Mouse (Mus musculus) myocyte (in vitro differentiated cells): ENCODE data around the gene Fam89a.

Source experiments
- CEBPB ChIP-seq: IDR thresholded peaks from 2 replicates; pipeline ENCODE4 v1.6.1; 2011; ENCODE audit warnings: mild to moderate bottlenecking, moderate library complexity; ENCODE audit not compliant: poor library complexity, insufficient read depth, severe bottlenecking
- E2F4 ChIP-seq: IDR thresholded peaks from one replicate; pipeline ENCODE4 v1.6.1; 2011; ENCODE audit warnings: mild to moderate bottlenecking, control low read depth, moderate library complexity; ENCODE audit not compliant: insufficient read depth
- MAX ChIP-seq: IDR thresholded peaks from one replicate; pipeline ENCODE4 v1.6.1; 2011; ENCODE audit warnings: low read depth, mild to moderate bottlenecking, control low read depth
- MYOD1 ChIP-seq, 3 experiments: IDR thresholded peaks; one replicate each; pipeline ENCODE4 v1.6.1; 2011; ENCODE audit warnings: control low read depth in 2 of 3, low read depth in 2 of 3, mild to moderate bottlenecking in 2 of 3, moderate library complexity in 1 of 3; ENCODE audit not compliant: insufficient read length in 2 of 3, control insufficient read depth in 1 of 3
- POLR2A ChIP-seq: IDR thresholded peaks from one replicate; pipeline ENCODE4 v1.6.1; 2011; ENCODE audit warnings: low read depth, mild to moderate bottlenecking, control low read depth, moderate library complexity; ENCODE audit not compliant: insufficient read length
- POLR2AphosphoS2 ChIP-seq: IDR thresholded peaks from one replicate; pipeline ENCODE4 v1.6.1; 2011; ENCODE audit warnings: low read depth, control low read depth; ENCODE audit not compliant: insufficient read length
- REST ChIP-seq: IDR thresholded peaks from one replicate; pipeline ENCODE4 v1.6.1; 2011; ENCODE audit warnings: mild to moderate bottlenecking, control low read depth, moderate library complexity; ENCODE audit not compliant: insufficient read depth, insufficient read length
- SRF ChIP-seq: IDR thresholded peaks from one replicate; pipeline ENCODE4 v1.6.1; 2011; ENCODE audit warnings: low read depth; ENCODE audit not compliant: control insufficient read depth, insufficient read length
- TCF12 ChIP-seq: IDR thresholded peaks from one replicate; pipeline ENCODE4 v1.6.1; 2011; ENCODE audit warnings: mild to moderate bottlenecking, control low read depth; ENCODE audit not compliant: poor library complexity, insufficient read depth, severe bottlenecking

- TF ChIP-seq TCF12 (no peak), POLR2A (no peak), MAX (no peak), E2F4 (no peak), CEBPB (no peak), REST (no peak), MYOD1 (IDR thresholded peaks at IDR 0.05; ENCODE audit: control insufficient read depth in 1 of 3, insufficient read length in 2 of 3, low read depth in 2 of 3) (no peak), SRF (no peak), POLR2AphosphoS2 (no peak)
Measured at GRCm38 (mm10) chr8:124713207-124713606, 38.4 kb downstream of the Fam89a start.
